Mouse (Mus musculus): ENCODE data around the gene Npcd. TPM values are rescaled to one million over a fixed set of nuclear protein-coding genes. Genes with fewer than 3 reads are reported as not detected.
A peak's percentile ranks its signal among the peaks of the same experiment; 100 is the strongest.

Npcd gene
- polyA plus RNA-seq, 1 experiment = 3.0 TPM

DNA sequence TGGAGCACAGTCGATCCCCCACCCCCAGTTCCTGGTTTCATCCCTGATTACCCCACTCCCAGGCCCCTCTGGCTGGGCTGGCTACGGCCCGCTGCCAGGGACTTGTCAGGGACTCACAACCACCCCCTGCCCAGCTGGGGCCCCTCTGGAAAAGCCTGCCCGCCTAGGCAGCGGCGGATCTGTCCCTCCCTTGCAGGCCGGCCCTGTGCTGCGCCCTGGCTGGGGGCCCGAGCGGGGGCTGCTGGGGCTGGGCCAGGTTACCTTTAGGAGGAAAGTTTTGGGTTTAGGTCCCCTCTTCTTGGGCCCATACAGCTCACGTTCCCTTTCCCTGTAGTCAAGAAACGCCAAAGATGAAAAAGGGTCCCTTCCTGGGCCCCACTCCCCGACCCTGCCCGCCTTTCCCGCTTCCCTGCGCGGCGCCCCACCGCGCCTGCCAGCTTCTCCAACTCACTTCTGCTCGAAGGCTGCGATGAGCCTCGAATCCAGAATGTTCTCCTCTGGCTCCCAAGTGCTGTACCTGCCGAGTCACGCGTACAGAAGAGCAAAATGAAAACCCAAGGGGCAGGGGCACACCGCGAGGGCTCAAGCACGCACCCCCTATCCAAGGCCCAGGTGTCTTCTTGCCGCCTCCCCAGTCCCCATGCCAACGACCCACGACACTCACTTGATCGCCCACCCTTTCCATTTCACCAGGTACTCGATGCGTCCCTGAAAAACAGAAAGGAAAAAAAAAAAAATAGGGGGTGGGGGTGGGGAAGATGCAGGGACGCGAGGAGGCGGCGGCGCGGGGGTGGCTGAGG is 586 bp downstream of the Npcd start:
- Histone ChIP-seq H3K4me1 (ENCODE audit: control insufficient read depth, insufficient read depth, low read length) (peaks cover 13% of the 10 kb centered on the region; the same call in 1 of the 2 replicates), H3K27ac (ENCODE audit: insufficient read depth, low read length) (peak overlapping the region; percentile 94), H3K4me3 (ENCODE audit: insufficient read depth, low read length) (peak overlapping the region; percentile 96)
- TF ChIP-seq CTCF (IDR thresholded peaks at IDR 0.05; ENCODE audit: extremely low read depth, insufficient read depth, low read length) (no peak), POLR2A (IDR thresholded peaks at IDR 0.05; ENCODE audit: extremely low read depth, insufficient read depth, low read length) (no peak)

DNA sequence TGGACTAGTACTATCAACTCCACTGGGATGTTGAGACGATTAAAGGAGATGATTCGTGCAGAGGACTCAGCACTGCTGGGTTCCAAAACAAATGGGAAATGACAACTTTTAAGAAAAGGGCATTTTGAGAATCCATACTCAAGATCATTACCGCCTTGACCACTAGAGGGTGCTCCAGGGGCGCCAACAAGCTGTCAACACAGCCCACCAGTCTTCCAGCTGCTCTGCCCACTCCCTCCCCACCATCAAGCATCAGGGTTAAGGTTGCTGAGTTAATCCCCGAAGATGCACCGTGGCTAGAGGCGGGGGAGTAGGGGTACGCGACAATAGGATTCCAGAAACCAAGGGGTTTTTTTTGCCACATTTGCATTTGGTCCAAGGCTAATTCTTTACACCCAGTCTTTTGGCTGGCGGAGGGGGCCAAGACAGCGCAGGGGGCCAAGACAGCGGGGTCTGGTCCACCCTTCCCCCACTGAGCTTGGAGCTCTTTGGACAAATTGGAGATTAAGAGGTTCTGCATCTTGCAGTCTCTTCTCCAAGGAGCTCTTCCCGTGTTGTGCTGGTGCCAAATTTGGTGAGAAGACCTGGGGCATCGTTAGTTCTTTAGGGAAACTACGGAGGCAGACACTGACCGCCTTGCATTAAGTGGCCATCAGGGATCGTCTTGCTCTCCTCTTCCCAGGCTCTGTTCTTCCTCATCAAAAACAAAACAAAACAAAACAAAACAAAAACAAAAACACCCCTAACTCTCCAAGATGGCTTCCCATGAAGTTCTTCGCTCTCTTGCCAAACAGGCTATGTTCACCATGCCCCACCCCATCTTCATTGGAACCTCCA is 1.8 kb downstream of the Npcd start:
- H3K4me3 ChIP-seq (ENCODE audit: insufficient read depth, low read length) = peak overlapping the region; percentile 96
- TF ChIP-seq POLR2A (IDR thresholded peaks at IDR 0.05; ENCODE audit: extremely low read depth, insufficient read depth, low read length) = no peak
- peak; percentile 89 for TF ChIP-seq CTCF (IDR thresholded peaks at IDR 0.05; ENCODE audit: extremely low read depth, insufficient read depth, low read length)
- H3K4me1 ChIP-seq (ENCODE audit: control insufficient read depth, insufficient read depth, low read length) = peaks cover 15% of the 10 kb centered on the region
- H3K27ac ChIP-seq (ENCODE audit: insufficient read depth, low read length) = peak overlapping the region; percentile 94

DNA sequence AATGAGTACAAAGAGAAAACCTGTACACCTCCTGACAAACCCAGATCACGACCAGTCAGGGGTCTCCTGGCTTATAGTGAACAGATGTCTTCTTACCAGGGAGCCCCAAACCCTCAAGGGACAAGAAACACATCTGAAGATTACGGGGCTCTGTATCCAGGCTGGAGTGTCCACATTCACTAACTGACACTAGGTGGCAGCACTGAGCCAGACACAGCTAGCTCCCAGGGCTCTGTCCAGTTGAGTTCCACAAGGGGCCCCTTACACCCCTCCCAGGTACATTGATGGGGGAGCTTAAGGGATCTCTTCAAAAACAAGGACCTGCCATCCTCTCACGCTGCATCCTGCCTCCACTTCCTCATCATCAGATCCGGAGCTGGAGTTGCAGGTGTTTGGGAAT is 3.6 kb downstream of the Npcd start:
- peaks cover 20% of the 10 kb centered on the region for H3K4me1 ChIP-seq (ENCODE audit: control insufficient read depth, insufficient read depth, low read length)
- TF ChIP-seq CTCF (IDR thresholded peaks at IDR 0.05; ENCODE audit: extremely low read depth, insufficient read depth, low read length) (peak; percentile 84), POLR2A (IDR thresholded peaks at IDR 0.05; ENCODE audit: extremely low read depth, insufficient read depth, low read length) (no peak)
- no peak overlapping the region for H3K4me3 ChIP-seq (ENCODE audit: insufficient read depth, low read length)
- no peak overlapping the region for H3K27ac ChIP-seq (ENCODE audit: insufficient read depth, low read length)

DNA sequence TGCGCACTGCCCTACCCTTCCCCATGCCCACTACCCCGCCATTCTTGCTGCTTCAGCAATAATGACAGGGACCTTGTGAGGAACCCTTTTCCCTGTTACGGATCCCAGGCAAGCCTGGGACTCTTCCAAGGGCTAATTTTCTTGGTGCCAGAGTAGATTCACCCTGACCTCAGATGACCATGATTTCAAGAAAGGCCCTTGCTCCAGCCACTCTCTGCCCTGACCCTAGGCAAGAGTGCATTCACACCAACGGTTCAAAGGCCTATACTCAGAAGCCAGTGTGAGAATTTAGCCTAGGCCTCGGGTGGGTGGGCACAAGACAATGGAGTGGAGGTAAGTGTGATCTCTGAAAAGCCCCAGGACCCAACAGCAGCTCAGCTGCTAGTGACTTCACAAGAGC is 4.6 kb downstream of the Npcd start:
- Histone ChIP-seq H3K27ac (ENCODE audit: insufficient read depth, low read length) (no peak overlapping the region), H3K4me3 (ENCODE audit: insufficient read depth, low read length) (no peak overlapping the region), H3K4me1 (ENCODE audit: control insufficient read depth, insufficient read depth, low read length) (peaks cover 20% of the 10 kb centered on the region)
- TF ChIP-seq POLR2A (IDR thresholded peaks at IDR 0.05; ENCODE audit: extremely low read depth, insufficient read depth, low read length) (no peak), CTCF (IDR thresholded peaks at IDR 0.05; ENCODE audit: extremely low read depth, insufficient read depth, low read length) (no peak)

DNA sequence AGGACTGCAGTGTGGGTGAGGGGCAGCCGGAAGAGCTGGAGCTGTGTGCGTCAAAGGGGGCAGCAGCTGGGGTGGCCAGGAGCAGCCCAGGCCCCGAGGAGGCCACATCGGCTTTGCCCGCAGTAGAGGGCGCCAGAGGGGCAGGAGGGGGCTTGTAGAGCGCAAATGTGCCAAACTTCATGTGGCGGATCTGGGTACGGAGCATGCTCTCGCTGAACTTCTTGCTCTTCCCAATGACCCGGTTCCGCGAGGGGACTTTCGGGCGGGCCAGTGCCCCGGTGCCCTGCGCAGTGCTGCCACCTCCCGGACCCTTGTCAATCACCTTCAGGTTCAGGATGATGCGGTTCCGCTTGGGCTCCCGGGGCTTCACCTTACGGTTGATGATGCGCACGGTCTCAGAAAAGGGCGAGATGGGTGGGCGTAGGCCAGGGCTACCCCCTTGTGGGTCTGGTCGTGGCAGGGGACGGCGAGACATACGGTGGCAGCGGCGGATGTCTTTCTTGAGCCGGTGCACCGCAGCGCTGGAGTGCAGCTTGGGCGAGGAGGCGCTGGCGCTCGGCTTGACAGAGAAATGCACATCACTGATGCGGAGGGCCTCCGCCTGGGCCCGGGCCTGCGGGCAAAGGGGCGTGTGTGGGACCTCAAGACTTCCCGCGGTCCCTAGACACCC is 5.5 kb downstream of the Npcd start:
- Histone ChIP-seq H3K27ac (ENCODE audit: insufficient read depth, low read length) (no peak overlapping the region), H3K4me1 (ENCODE audit: control insufficient read depth, insufficient read depth, low read length) (peaks cover 20% of the 10 kb centered on the region), H3K4me3 (ENCODE audit: insufficient read depth, low read length) (no peak overlapping the region)
- TF ChIP-seq POLR2A (IDR thresholded peaks at IDR 0.05; ENCODE audit: extremely low read depth, insufficient read depth, low read length) (peak; percentile 13; the same call in 1 of the 2 replicates), CTCF (IDR thresholded peaks at IDR 0.05; ENCODE audit: extremely low read depth, insufficient read depth, low read length) (peak; percentile 23; the same call in 1 of the 2 replicates)

DNA sequence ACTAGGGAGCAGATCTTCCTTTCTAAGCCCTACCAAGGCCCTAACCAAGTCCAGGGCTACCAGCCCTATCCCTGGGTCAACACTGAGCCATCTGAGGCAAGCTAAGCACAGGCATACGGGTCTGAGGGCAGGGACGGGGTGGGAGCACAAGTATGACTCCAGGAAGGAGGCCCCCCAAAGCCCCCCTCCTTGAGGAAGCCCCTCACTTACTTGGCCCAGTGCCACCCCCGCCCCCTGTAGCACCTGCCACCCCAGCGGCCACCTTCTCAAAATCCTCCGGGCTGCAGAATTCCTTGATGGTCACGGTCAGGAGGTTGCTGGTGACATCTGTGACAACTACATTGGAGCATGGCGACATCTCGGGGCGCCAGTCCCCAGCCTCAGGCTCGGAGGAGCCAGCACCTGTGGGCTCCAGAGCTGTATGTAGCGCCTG is 6.2 kb downstream of the Npcd start:
- no peak overlapping the region for H3K27ac ChIP-seq (ENCODE audit: insufficient read depth, low read length)
- no peak overlapping the region for H3K4me3 ChIP-seq (ENCODE audit: insufficient read depth, low read length)
- TF ChIP-seq CTCF (IDR thresholded peaks at IDR 0.05; ENCODE audit: extremely low read depth, insufficient read depth, low read length) (no peak), POLR2A (IDR thresholded peaks at IDR 0.05; ENCODE audit: extremely low read depth, insufficient read depth, low read length) (no peak; the same call in 1 of the 2 replicates)
- H3K4me1 ChIP-seq (ENCODE audit: control insufficient read depth, insufficient read depth, low read length) = peaks cover 20% of the 10 kb centered on the region

DNA sequence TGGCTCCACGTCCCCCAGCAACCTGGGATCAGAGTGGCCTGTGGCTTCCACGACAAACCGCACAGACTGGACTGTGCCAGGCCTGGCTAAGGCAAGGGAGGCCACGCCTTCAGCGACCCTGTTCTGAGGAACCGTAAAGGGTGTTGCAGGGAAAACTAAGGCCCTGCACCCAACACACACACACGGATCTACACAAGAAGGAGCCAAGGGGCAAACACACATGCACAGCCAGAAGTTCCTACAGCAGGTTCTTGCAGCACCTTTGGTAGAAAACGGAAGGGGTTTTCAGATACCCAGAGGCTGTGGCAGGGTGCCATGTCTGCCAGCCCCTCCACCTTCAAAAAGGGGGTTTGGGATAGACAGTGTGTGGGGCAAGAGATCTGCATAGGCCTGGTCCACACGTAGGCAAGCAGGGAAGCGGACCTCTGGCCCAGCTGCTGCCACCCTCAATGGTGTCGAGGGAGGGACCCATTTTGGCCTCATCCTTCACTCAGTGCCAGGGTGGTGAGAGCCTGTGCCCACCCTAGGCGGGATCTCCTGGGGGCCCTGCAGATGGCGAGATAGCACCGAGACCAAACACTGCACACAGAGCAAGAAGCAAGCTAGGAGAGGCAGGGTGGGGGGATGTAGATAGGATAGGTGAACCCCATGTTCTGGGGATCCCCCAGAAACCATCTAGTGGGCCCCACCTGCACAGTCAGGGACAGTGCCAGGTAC is 6.8 kb downstream of the Npcd start:
- 0 out of 2 replicates have a peak, but pooled peaks have one; percentile 16 for TF ChIP-seq POLR2A (IDR thresholded peaks at IDR 0.05; ENCODE audit: extremely low read depth, insufficient read depth, low read length)
- TF ChIP-seq CTCF (IDR thresholded peaks at IDR 0.05; ENCODE audit: extremely low read depth, insufficient read depth, low read length) = no peak
- H3K4me1 ChIP-seq (ENCODE audit: control insufficient read depth, insufficient read depth, low read length) = peaks cover 20% of the 10 kb centered on the region
- H3K27ac ChIP-seq (ENCODE audit: insufficient read depth, low read length) = no peak overlapping the region
- no peak overlapping the region for H3K4me3 ChIP-seq (ENCODE audit: insufficient read depth, low read length)

DNA sequence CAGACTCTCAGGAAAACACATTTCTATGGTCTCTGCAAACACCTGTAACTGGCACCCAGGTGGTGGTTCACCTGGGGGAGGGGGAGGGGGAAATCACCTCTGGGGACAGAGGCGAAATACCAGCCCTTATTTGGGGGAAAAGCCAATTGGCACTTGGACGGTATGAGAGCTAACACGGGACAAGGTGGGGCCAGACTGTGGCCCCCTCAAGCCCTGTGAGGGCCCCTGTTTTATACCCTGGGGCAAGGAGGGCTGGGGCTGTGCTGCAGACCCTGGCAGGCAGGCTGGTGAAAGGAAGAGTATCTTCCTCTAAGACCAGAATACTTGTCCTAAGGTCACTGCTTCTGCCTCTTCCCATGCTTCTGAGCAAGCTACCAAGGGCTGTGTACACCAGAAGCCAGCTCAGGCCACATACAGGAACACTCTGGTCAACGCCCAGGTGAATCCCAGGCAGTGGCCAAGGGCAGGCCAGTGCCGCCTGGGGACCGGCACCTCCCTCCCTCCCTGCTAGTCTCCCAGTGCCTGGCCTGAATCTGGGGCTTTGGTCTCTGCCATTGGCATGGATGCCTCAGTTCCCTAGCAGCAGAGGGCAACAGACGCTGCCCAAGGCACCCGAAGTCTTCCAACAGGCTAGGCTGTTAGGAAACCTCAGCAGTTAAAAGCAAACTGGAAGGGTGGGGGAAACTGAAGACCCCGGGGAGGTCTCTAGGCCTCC is 7.7 kb downstream of the Npcd start:
- Histone ChIP-seq H3K27ac (ENCODE audit: insufficient read depth, low read length) (no peak overlapping the region), H3K4me3 (ENCODE audit: insufficient read depth, low read length) (no peak overlapping the region), H3K4me1 (ENCODE audit: control insufficient read depth, insufficient read depth, low read length) (peaks cover 16% of the 10 kb centered on the region)
- TF ChIP-seq CTCF (IDR thresholded peaks at IDR 0.05; ENCODE audit: extremely low read depth, insufficient read depth, low read length) = no peak
- 0 out of 2 replicates have a peak, but pooled peaks have one; percentile 10 for TF ChIP-seq POLR2A (IDR thresholded peaks at IDR 0.05; ENCODE audit: extremely low read depth, insufficient read depth, low read length)

Measured in cortical plate, adult 2 months (tissue).